Mouse (Mus musculus): Measurements from ENCODE around the gene Rac1. TPM values are rescaled to one million over a fixed set of nuclear protein-coding genes. Genes with fewer than 3 reads are reported as not detected.

The Rac1 gene
- total RNA-seq, 2 experiments from 2014 or later, result 393 to 396 TPM

- Histone ChIP-seq H3K27ac (no peak overlapping the region), H3K4me3 (no peak overlapping the region)
- DNase-seq (ENCODE audit: low spot score in 2 of 2), result no peak
- TF ChIP-seq CTCF (conservative IDR thresholded peaks at IDR 0.05), result no peak
Observed at GRCm38 (mm10) chr5:143499686-143500085, 28.1 kb downstream of the Rac1 start.

GRCm38 (mm10) chr5:143499197-143499596 is 28.6 kb downstream of the Rac1 start:
- Histone ChIP-seq H3K27ac (no peak overlapping the region), H3K4me3 (no peak overlapping the region)
- no peak for DNase-seq (ENCODE audit: low spot score in 2 of 2)
- TF ChIP-seq CTCF (conservative IDR thresholded peaks at IDR 0.05), result no peak

- DNase-seq (ENCODE audit: low spot score in 2 of 2), result no peak
- Histone ChIP-seq H3K4me3 (no peak overlapping the region), H3K27ac (no peak overlapping the region)
- TF ChIP-seq CTCF (conservative IDR thresholded peaks at IDR 0.05), result peak; percentile 58
Observed at GRCm38 (mm10) chr5:143497451-143497850, 30.4 kb downstream of the Rac1 start.

GRCm38 (mm10) chr5:143495708-143496107 is 32.1 kb downstream of the Rac1 start:
- H3K27ac ChIP-seq, result no peak overlapping the region
- no peak for DNase-seq (ENCODE audit: low spot score in 2 of 2)
- H3K4me3 ChIP-seq, result no peak overlapping the region
- TF ChIP-seq CTCF (conservative IDR thresholded peaks at IDR 0.05), result no peak

GRCm38 (mm10) chr5:143493163-143493562 is 34.7 kb downstream of the Rac1 start:
- DNase-seq (ENCODE audit: low spot score in 2 of 2), result no peak
- no peak overlapping the region for H3K27ac ChIP-seq
- no peak for TF ChIP-seq CTCF (conservative IDR thresholded peaks at IDR 0.05)
- H3K4me3 ChIP-seq, result no peak overlapping the region

- H3K4me3 ChIP-seq, result no peak overlapping the region
- peak; percentile 44 for TF ChIP-seq CTCF (conservative IDR thresholded peaks at IDR 0.05)
- no peak for DNase-seq (ENCODE audit: low spot score in 2 of 2)
- H3K27ac ChIP-seq, result no peak overlapping the region
Observed at GRCm38 (mm10) chr5:143491736-143492135, 36.1 kb downstream of the Rac1 start.

GRCm38 (mm10) chr5:143489749-143490342 is 38.0 kb downstream of the Rac1 start:
- DNase-seq (ENCODE audit: low spot score in 2 of 2), result no peak
- no peak for TF ChIP-seq CTCF (conservative IDR thresholded peaks at IDR 0.05)
- Histone ChIP-seq H3K4me3 (no peak overlapping the region), H3K27ac (no peak overlapping the region)

GRCm38 (mm10) chr5:143487998-143488397 is 39.8 kb downstream of the Rac1 start:
- Histone ChIP-seq H3K27ac (no peak overlapping the region), H3K4me3 (no peak overlapping the region)
- TF ChIP-seq CTCF (conservative IDR thresholded peaks at IDR 0.05), result no peak
- no peak for DNase-seq (ENCODE audit: low spot score in 2 of 2)

GRCm38 (mm10) chr5:143487193-143487592 is 40.6 kb downstream of the Rac1 start:
- no peak for DNase-seq (ENCODE audit: low spot score in 2 of 2)
- Histone ChIP-seq H3K27ac (peak overlapping the region; percentile 51), H3K4me3 (no peak overlapping the region)
- no peak for TF ChIP-seq CTCF (conservative IDR thresholded peaks at IDR 0.05)

GRCm38 (mm10) chr5:143484955-143485354 is 42.9 kb downstream of the Rac1 start:
- TF ChIP-seq CTCF (conservative IDR thresholded peaks at IDR 0.05), result no peak
- no peak for DNase-seq (ENCODE audit: low spot score in 2 of 2)
- Histone ChIP-seq H3K4me3 (no peak overlapping the region), H3K27ac (no peak overlapping the region)

- TF ChIP-seq CTCF (conservative IDR thresholded peaks at IDR 0.05), result no peak
- no peak overlapping the region for H3K27ac ChIP-seq
- no peak overlapping the region for H3K4me3 ChIP-seq
- no peak for DNase-seq (ENCODE audit: low spot score in 2 of 2)
Observed at GRCm38 (mm10) chr5:143477901-143478300, 49.9 kb downstream of the Rac1 start.

- TF ChIP-seq CTCF (conservative IDR thresholded peaks at IDR 0.05), result no peak
- Histone ChIP-seq H3K4me3 (no peak overlapping the region), H3K27ac (no peak overlapping the region)
- no peak for DNase-seq (ENCODE audit: low spot score in 2 of 2)
Observed at GRCm38 (mm10) chr5:143476013-143476412, 51.8 kb downstream of the Rac1 start.

- H3K4me3 ChIP-seq, result no peak overlapping the region
- H3K27ac ChIP-seq, result no peak overlapping the region
- no peak for TF ChIP-seq CTCF (conservative IDR thresholded peaks at IDR 0.05)
- no peak for DNase-seq (ENCODE audit: low spot score in 2 of 2)
Observed at GRCm38 (mm10) chr5:143475153-143475844, 52.5 kb downstream of the Rac1 start.
